Mouse (Mus musculus) E14TG2a.4 (cell line): ENCODE measurements around the gene Synj2.

Experiments used
- CTCF ChIP-seq: conservative IDR thresholded peaks from 2 replicates; pipeline ENCODE4 v1.5.1; 2014; ENCODE audit warnings: low read length
- NANOG ChIP-seq: IDR thresholded peaks from 2 replicates; pipeline ENCODE4 v1.6.1; 2014; ENCODE audit warnings: borderline replicate concordance, low read length, mixed read lengths
- POU5F1 ChIP-seq: IDR thresholded peaks from 2 replicates; pipeline ENCODE4 v1.6.1; 2014; ENCODE audit warnings: low read length, borderline replicate concordance

DNA sequence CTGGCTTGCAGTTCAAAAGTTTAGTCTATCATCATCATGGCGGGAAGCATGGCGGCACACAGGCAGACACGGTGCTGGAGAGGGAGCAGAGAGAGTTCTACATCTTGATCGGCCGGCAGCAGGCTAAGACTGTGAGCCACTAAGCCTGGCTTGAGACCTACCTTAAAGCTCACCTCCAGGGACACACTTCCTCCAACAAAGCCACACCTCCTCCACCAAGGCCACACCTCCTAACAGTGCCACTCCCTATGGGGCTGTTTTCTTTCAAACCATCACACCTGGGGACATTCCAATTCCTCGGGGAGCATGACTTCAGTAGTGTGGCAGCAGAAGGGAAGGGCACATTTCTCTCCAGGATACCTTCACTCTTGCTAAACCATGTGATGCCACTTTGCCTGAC, 27.5 kb downstream of the Synj2 start:
- TF ChIP-seq CTCF (no peak), NANOG (no peak), POU5F1 (no peak)
